Mouse (Mus musculus) spleen, postnatal 14 days (tissue): ENCODE measurements around the gene Cytip.

Source experiments
- DNase-seq, 2 experiments: peaks; one replicate each; pipeline ENCODE4 v3.0.0; 2021 to 2022; ENCODE audit warnings: low spot score in 2 of 2

Cytip gene

GRCm38 (mm10) chr2:58161813-58162212 lies 33.5 kb downstream of the Cytip start:
- DNase-seq: no peak

DNA sequence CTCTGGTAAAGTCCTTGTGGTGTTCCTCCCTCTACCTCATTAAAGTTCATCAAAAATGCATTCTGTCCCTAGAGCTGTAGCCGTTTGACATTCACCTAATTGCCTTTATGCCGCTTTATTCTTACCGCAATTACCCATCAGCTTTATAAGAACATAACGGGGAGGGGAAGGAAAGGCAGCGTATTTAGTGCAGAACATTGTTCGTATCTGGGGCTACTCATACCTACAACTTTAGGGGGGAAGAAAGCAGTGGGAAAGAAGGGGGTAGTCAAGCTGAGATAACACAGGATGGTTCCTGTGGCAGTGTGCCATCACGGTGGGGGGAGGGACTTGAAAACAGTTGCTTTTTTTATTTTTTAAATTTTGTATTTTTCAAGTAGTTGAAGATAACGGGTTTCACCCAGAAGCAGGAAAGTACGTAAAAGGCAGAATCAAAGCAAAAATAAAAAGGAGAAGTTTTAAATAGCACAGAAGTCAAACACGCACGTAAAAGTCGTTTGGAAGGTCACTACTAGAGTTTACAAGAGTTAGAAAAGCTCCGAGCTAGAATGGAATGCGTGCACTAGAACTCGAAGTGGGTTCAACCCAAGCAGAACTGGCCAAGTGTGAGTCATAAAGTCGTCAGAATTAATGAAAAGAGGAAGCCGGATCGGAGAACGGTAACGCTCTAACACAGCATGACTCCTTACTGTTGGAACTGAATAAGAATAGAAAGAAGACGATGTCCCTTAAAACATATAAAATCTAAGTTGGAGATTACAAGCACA lies 34.6 kb downstream of the Cytip start:
- no peak for DNase-seq

DNA sequence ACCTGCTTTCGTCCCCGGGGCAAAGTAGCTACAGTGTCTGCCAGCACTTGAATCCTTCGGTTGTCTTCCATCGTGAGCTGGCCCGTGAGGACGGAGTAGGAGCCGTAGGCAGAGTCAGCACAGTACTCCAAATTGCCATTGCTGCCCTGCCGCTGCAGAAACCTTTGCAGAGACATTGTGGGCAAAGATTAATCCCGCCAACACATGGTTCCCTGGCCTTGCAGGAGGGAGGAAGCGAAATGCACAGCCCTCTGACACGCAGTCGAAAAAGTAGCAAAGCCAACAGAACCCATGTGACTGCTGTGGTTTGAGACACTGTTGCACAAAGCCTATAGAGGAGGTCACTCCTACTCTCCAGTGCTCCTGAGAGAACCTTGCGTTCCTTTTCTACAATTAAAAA lies 35.5 kb downstream of the Cytip start:
- peak; percentile 58 for DNase-seq

DNA sequence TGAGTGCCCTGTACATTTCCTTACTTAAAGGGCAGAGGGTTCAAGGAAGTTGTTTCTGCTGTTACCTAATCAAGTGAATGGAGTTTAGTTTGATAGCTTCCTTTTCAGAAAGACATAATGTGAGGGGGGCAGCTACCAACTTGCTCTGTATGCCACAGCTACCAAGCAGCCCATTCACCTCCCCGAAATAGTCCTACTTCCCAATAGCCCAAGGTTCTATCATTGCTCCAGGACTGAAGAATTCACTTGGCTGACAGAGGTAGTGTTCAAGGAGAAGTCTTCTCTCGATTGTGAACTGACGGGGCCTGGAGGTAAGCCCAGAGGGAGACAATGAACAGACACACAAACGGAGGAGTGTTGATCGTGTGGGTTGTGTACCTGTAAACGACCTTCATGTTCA lies 36.2 kb downstream of the Cytip start:
- no peak for DNase-seq

GRCm38 (mm10) chr2:58158539-58158938 lies 36.8 kb downstream of the Cytip start:
- DNase-seq: no peak

GRCm38 (mm10) chr2:58158107-58158506 lies 37.2 kb downstream of the Cytip start:
- no peak for DNase-seq

- no peak for DNase-seq
Measured at GRCm38 (mm10) chr2:58157466-58157865, 37.9 kb downstream of the Cytip start.

DNA sequence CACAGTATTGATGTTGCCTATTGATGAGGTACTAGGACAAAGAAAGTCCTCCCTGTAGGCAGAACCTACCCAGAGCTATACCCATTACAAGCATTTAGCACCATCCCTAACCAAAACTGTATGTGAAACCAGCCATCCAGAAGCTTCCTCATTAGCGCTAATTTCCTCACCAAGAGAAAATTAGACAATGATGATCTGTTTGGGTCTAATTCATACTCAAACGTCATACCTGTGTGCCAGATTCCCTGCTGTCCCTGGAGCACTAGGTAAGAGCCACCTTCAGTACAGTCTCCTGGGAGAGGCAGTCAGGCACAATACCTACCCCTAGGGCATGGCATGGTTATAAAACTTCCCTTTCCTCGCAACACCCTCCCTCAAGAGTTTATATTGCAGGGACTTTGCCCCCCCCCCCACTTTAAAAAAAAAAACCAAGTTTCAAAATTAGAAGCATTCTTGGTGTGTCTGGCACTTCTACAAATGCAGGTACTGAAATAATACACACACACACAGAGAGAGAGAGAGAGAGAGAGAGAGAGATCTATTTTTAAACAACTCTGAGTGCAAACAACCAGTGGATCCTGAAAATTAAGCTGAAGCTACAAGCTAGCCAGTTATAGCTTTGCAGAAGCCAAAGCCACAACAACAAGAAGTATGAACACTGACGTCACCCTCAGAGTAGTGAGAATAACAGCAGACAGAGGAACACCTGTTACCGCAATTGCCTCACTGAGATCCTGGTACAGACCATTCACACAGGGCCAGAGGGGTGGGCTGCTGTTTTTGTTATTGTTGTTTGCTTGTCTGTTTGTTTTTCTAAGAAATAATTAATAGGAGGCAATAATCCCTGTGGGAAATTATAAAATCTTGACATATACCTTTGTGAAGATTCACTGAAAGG lies 38.6 kb downstream of the Cytip start:
- DNase-seq: no peak

- DNase-seq: no peak
Measured at GRCm38 (mm10) chr2:58156108-58156415, 39.3 kb downstream of the Cytip start.

- DNase-seq: no peak
Measured at GRCm38 (mm10) chr2:58155271-58156107, 39.8 kb downstream of the Cytip start.

DNA sequence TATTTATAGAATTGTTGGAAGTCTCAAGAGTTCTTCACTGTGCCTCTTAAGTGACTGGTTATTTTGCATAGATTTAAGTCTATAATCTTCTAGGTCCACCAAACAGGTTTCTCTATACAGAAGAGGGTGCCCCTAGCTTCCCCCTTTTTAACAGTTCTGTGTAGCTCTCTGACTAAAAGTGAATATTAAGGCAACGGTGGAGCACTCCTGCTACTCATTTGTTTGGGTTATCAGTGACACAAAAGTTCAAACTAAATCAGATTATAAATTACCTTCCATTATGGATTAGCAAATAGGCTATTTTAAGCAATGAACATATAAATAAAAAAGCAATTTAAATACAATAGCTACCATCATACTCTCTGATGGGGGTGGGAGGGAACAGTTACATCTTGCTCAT lies 40.8 kb downstream of the Cytip start:
- no peak for DNase-seq

- no peak for DNase-seq
Measured at GRCm38 (mm10) chr2:58153742-58154141, 41.6 kb downstream of the Cytip start.

GRCm38 (mm10) chr2:58149983-58150405 lies 45.3 kb downstream of the Cytip start:
- DNase-seq: no peak

DNA sequence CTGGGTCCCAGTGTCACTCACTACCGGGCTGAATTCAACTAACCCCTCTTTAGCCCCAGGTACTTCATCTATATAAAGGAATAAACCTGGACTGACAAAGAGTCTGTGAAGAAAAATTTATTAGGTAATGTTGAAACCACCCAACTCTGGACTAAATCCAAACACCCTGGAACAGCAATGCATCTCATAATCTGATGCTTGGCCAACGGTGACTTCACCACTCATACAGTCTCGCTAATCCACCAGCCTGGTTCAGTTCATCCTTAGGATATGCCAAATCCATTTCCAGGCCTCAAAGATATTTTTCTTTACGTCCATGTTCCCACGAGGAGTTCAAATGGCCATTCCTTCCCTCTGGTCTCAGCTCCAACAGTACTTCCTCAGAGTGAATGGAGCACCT lies 48.8 kb downstream of the Cytip start:
- no peak for DNase-seq

- DNase-seq: no peak
Measured at GRCm38 (mm10) chr2:58140531-58140930, 54.8 kb downstream of the Cytip start.

DNA sequence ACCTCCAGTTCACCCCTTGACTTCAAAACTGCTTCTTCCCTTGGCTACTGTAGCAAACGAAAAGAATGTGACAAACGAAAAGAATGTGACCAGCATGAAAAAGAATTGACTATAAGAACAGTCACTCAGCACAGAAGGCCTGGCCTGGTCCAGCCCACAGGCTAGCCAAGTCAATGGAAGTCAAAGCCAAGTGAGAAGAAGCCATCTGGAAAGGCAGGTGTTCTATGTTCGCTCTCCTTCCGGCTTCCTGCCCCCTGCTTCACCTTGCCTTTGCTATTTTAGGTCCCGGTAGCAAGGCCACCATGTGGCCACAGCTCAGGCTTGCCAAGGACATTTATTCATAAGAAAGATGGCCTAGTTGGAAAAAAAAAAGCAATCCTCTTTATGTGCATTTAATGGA lies 56.7 kb downstream of the Cytip start:
- DNase-seq: no peak

DNA sequence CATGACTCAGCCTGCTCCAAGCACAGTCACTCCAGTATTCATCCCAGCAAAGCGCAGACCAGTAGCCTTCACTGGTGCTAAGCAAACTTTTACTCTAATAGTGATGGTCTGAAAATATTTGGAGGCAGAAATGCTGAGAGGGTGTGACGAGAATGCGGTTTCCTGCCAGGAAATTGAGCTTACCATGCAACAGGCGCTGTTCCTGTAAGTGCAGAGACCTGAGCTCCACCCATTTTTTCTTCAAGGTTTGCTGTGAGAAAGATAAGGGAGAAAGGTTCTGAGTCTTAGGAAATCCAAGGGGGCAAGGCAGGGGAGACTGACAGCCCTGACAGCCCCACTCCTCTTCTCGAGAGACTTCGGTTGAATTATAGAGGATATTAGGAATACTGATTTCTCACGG lies 57.7 kb downstream of the Cytip start:
- peak in 1 of 2 experiments; percentile 13 for DNase-seq

DNA sequence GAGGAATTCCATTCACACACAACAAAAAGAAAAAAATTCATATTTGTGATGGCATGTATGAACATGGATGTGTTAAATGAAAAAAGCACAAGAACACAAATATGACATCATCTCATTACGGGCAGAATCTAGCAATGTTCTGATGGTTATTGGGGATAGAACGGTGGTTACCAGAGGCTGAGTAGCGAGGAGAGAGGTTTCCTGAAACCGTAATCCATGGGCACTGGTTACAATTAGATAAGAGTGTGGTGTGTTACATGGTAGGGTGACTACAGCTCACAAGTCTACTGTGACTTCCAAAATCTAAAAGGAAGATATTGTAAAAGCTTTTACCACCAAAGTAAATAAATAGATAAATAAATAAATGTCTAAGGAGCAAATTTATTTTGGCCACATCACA lies 58.8 kb downstream of the Cytip start:
- DNase-seq: no peak

- no peak for DNase-seq
Measured at GRCm38 (mm10) chr2:58135061-58135463, 60.3 kb downstream of the Cytip start.

GRCm38 (mm10) chr2:58132597-58132996 lies 62.7 kb downstream of the Cytip start:
- DNase-seq: no peak

DNA sequence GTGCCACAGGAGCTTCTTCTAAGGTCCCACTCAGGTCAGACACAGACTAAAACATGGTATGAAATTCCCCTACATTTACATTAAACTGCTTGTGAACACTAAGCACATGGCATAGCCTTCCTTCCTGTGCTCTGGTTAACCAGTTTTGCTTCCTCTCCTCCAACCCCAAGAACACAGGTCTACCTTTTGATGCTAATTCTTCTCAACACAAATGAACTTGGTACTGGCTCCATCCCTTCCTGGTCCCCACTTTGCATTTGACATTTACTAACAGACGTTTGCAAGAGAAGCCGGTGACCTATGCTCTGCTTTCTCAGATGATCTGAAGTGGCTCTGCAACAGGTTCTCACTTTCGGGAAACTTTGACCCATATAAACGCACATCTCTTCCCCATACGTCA lies 65.4 kb downstream of the Cytip start:
- DNase-seq: no peak

DNA sequence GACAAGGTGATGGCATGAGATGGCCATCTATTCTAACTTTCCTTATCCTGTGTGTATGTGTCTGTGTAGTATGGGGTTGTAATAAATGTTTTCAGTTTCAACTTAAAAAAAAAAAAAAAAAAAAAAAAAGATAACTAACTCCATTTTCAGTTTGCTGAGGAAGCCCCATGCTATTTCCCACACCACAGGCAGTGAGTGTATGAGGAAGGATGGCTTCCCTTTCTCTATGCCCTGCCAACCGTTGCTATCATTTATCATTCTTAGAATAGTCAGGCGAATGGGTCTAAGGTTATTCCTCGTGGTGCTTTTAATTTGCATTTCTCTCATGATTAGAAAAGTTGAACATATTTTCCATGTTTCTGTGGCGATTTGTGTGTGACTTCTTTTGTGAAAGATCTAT lies 84.2 kb downstream of the Cytip start:
- DNase-seq: no peak
